Mouse (Mus musculus) midbrain, postnatal 0 days (tissue): ENCODE measurements around the gene Sh3rf1. TPM values are rescaled to one million over a fixed set of nuclear protein-coding genes. Genes with fewer than 3 reads are reported as not detected.

Experiments used
- ATAC-seq: fragments of 200-750 bp; cut with Nextera tagmentation; 2 replicates; pipeline ENCODE4 v1.8.0; 2017; ENCODE audit warnings: moderate number of reproducible peaks, mild to moderate bottlenecking, moderate TSS enrichment, moderate library complexity; ENCODE audit not compliant: low FRiP score
- DNase-seq: peaks from one replicate; pipeline ENCODE4 v3.0.0-alpha.2; 2015; ENCODE audit warnings: low spot score
- H3K27ac ChIP-seq: fragments of 300-500 bp; sonication (generic); 2 replicates; pipeline ENCODE4 v1.5.1; 2014; ENCODE audit warnings: low read depth, mild to moderate bottlenecking, low read length, mixed read lengths
- H3K27me3 ChIP-seq: fragments of 300-500 bp; sonication (generic); 2 replicates; pipeline ENCODE4 v1.6.1; 2014; ENCODE audit warnings: low read length, control low read depth, mixed read lengths; ENCODE audit not compliant: insufficient read depth
- H3K36me3 ChIP-seq: fragments of 300-500 bp; sonication (generic); 2 replicates; pipeline ENCODE4 v1.6.1; 2014; ENCODE audit warnings: low read length, control low read depth, mixed read lengths; ENCODE audit not compliant: insufficient read depth
- H3K4me1 ChIP-seq: fragments of 300-500 bp; sonication (generic); 2 replicates; pipeline ENCODE4 v1.6.1; 2014; ENCODE audit warnings: mild to moderate bottlenecking, control low read depth, antibody characterized with exemption, low read length, mixed read lengths; ENCODE audit not compliant: insufficient read depth
- H3K4me2 ChIP-seq: fragments of 300-500 bp; sonication (generic); 2 replicates; pipeline ENCODE4 v1.6.1; 2014; ENCODE audit warnings: low read depth, mild to moderate bottlenecking, low read length, mixed read lengths; ENCODE audit not compliant: poor library complexity, severe bottlenecking
- H3K4me3 ChIP-seq: fragments of 300-500 bp; sonication (generic); 2 replicates; pipeline ENCODE4 v1.5.1; 2014; ENCODE audit warnings: low read depth, mild to moderate bottlenecking, low read length, moderate library complexity
- H3K9ac ChIP-seq: fragments of 300-500 bp; sonication (generic); replicated peaks from 2 replicates; pipeline ENCODE4 v1.6.1; 2014; ENCODE audit warnings: mild to moderate bottlenecking, low read length, moderate library complexity, mixed read lengths; ENCODE audit not compliant: poor library complexity, severe bottlenecking
- H3K9me3 ChIP-seq: fragments of 300-500 bp; sonication (generic); 2 replicates; pipeline ENCODE4 v1.6.1; 2016; ENCODE audit warnings: low read length, control low read depth
- CTCF ChIP-seq: IDR thresholded peaks from 2 replicates; pipeline ENCODE4 v1.5.1; 2016; ENCODE audit warnings: antibody characterized with exemption, mild to moderate bottlenecking
- WGBS: fragments of 180-500 bp; shearing (Covaris S2); extraction: QIAGEN DNeasy Blood & Tissue Kit; methylation state at CpG from one replicate; pipeline ENCODE4 v1.1.7; 2014; 5-methylcytosine and 5-hydroxymethylcytosine counted together
- polyA plus RNA-seq: library from polyadenylated mRNA; unstranded; fragments of >200 nt; fragmentation: Nextera tagmentation; extraction: Ambion mirVana; gene quantifications from 2 replicates; pipeline ENCODE4 v1.2.1, GENCODE M21; 2015
- total RNA-seq: library from RNA; depleted of rRNA; stranded (reverse); fragments of >200 nt; gene quantifications from 2 replicates; pipeline ENCODE4 v1.2.3, GENCODE M21; 2014

The Sh3rf1 gene
- total and polyA plus RNA-seq, 2 experiments from 2014 or later = 23.9 to 37.5 TPM

DNA sequence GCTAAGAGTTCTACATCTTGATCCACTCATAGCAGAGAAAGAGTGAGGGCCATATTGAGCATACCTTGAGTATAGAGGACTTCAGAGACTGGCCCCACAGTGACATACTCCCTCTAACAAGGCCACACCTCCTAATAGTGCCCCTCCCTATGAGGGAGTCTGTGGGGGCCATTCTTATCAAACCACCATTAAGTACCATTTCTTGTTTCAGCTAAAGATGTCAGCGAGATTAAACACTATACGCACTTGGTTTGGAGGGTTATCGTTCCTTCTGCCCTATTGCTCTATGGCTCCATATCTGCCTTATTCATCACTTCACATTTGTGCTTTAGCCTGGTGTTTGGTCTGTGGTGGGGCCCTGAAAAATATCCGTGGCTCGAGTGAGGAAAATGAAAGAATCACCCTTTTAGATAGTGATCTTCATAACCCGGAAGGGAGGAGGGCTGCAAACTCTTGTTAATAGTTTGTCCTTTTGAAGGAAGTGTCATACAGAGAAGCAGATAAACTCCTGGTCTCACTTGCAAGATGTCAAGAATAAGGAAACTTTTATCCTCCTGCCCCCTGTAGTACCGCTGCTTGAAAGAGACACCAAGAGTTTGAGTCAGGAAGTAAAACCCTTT, 81.9 kb downstream of the Sh3rf1 start:
- H3K27ac ChIP-seq = no peak overlapping the region
- H3K9me3 ChIP-seq = no peaks in the 10 kb centered on the region
- no peak for TF ChIP-seq CTCF
- no peak overlapping the region for H3K4me3 ChIP-seq
- no peak overlapping the region for H3K9ac ChIP-seq
- DNase-seq = no peak
- no peaks in the 10 kb centered on the region for H3K36me3 ChIP-seq
- peaks cover 3% of the 10 kb centered on the region; the same call in 1 of the 2 replicates for H3K4me1 ChIP-seq
- no peak for ATAC-seq
- H3K27me3 ChIP-seq = no peaks in the 10 kb centered on the region
- H3K4me2 ChIP-seq = no peak overlapping the region
- WGBS = 92% methylated on average over 7 of the region's 7 CpGs

GRCm38 (mm10) chr8:61306501-61307112, 82.9 kb downstream of the Sh3rf1 start:
- Histone ChIP-seq H3K27me3 (no peaks in the 10 kb centered on the region), H3K4me1 (peaks cover 3% of the 10 kb centered on the region; the same call in 1 of the 2 replicates), H3K27ac (no peak overlapping the region), H3K4me2 (no peak overlapping the region), H3K4me3 (no peak overlapping the region), H3K9me3 (no peaks in the 10 kb centered on the region), H3K9ac (no peak overlapping the region), H3K36me3 (no peaks in the 10 kb centered on the region)
- 81% methylated on average over 4 of the region's 4 CpGs for WGBS
- DNase-seq (no peak), ATAC-seq (no peak)
- TF ChIP-seq CTCF = no peak

GRCm38 (mm10) chr8:61308896-61309295, 85.2 kb downstream of the Sh3rf1 start:
- Histone ChIP-seq H3K4me1 (peaks cover 3% of the 10 kb centered on the region; the same call in 1 of the 2 replicates), H3K4me2 (no peak overlapping the region), H3K4me3 (no peak overlapping the region), H3K27ac (no peak overlapping the region), H3K9ac (no peak overlapping the region), H3K9me3 (no peaks in the 10 kb centered on the region), H3K27me3 (no peaks in the 10 kb centered on the region), H3K36me3 (no peaks in the 10 kb centered on the region)
- no peak for TF ChIP-seq CTCF
- ATAC-seq (no peak), DNase-seq (no peak)

- Histone ChIP-seq H3K4me3 (no peak overlapping the region), H3K27me3 (no peaks in the 10 kb centered on the region), H3K9ac (no peak overlapping the region), H3K27ac (no peak overlapping the region), H3K36me3 (no peaks in the 10 kb centered on the region), H3K4me1 (peaks cover 3% of the 10 kb centered on the region; the same call in 1 of the 2 replicates), H3K9me3 (no peaks in the 10 kb centered on the region), H3K4me2 (no peak overlapping the region)
- WGBS = 23% methylated on average over 20 of the region's 20 CpGs
- DNase-seq = no peak
- TF ChIP-seq CTCF = no peak
- no peak for ATAC-seq
Measured at GRCm38 (mm10) chr8:61309530-61310402, 86.1 kb downstream of the Sh3rf1 start.

DNA sequence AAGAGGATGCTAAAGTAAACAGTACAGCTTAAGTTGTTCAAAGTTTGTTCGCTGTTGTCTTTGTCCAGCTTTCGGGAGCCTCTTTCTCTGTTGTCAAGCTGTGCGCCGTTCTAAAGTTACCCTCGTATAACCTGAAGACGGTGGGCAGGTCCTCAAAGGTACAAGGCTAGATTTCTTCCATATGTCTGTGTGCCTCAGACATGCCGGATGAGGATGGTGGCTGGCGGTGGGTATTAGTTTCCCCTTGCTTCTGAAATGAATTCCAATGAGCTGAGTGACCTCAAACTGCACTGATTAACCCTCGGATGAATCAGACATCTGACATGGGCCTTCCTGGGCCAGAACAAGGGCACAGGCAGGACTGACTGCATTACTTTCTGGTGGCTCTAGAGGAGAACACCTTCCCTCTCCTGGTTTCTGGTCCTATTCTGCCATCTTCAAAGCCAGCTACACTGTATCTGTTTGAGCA, 86.8 kb downstream of the Sh3rf1 start:
- H3K27me3 ChIP-seq = no peaks in the 10 kb centered on the region
- no peak overlapping the region for H3K27ac ChIP-seq
- H3K36me3 ChIP-seq = no peaks in the 10 kb centered on the region
- peaks cover 3% of the 10 kb centered on the region; the same call in 1 of the 2 replicates for H3K4me1 ChIP-seq
- DNase-seq (no peak), ATAC-seq (no peak)
- no peak overlapping the region for H3K4me3 ChIP-seq
- H3K4me2 ChIP-seq = no peak overlapping the region
- no peak for TF ChIP-seq CTCF
- H3K9me3 ChIP-seq = no peaks in the 10 kb centered on the region
- no peak overlapping the region for H3K9ac ChIP-seq
- WGBS = 44% methylated on average over 9 of the region's 9 CpGs
